Mouse (Mus musculus): ENCODE measurements at regions not wholly inside any gene's neighbourhood (a gene's known extent, or its start where the extent isn't known, plus 50 kb on each side); places are given as distances from the start of the nearest gene placed in this dataset.

GRCm38 (mm10) chr9:25021095-25021691 lies 68.0 kb upstream of the Gm10181 start:
- no peaks in the 10 kb centered on the region for H3K36me3 ChIP-seq (replicated peaks; ENCODE audit: control insufficient read depth, insufficient read depth, low read depth)
- H3K4me2 ChIP-seq (ENCODE audit: low read depth) = no peak overlapping the region
- no peaks in the 10 kb centered on the region for H3K27me3 ChIP-seq (ENCODE audit: control insufficient read depth, insufficient read depth, low read length)
- no peak overlapping the region for H3K9ac ChIP-seq (replicated peaks)
- H3K4me3 ChIP-seq (ENCODE audit: insufficient read depth in 1 of 2, low read depth in 2 of 2, low read length in 2 of 2) = no peak overlapping the region
- peak; percentile 61 for ATAC-seq (ENCODE audit: insufficient read depth)
- 34% methylated on average over 4 of the region's 4 CpGs for WGBS (ENCODE audit: insufficient replicate concordance)
- TF ChIP-seq CTCF (IDR thresholded peaks at IDR 0.05; ENCODE audit: low read depth) = no peak
- TF ChIP-seq EP300 (IDR thresholded peaks at IDR 0.05; ENCODE audit: low read depth) = no peak
- no peak overlapping the region for H3K27ac ChIP-seq
- peak in 2 of 3 experiments; percentile 4 to 7 for DNase-seq (ENCODE audit: low read depth in 3 of 3, low spot score in 3 of 3)
- H3K9me3 ChIP-seq (ENCODE audit: control insufficient read depth, low read length) = no peaks in the 10 kb centered on the region
- H3K4me1 ChIP-seq (replicated peaks; ENCODE audit: control insufficient read depth in 2 of 2, insufficient read depth in 2 of 2, low read length in 1 of 2) = 0 out of 4 replicates have a peak, but pooled peaks cover 0 to 3% of the 10 kb centered on the region in 2 experiments

- Histone ChIP-seq H3K9ac (replicated peaks) (no peak overlapping the region), H3K4me1 (replicated peaks; ENCODE audit: control insufficient read depth in 2 of 2, insufficient read depth in 2 of 2, low read length in 1 of 2) (0 out of 4 replicates have a peak, but pooled peaks cover 0 to 3% of the 10 kb centered on the region in 2 experiments), H3K36me3 (replicated peaks; ENCODE audit: control insufficient read depth, insufficient read depth, low read depth) (no peaks in the 10 kb centered on the region), H3K27me3 (ENCODE audit: control insufficient read depth, insufficient read depth, low read length) (no peaks in the 10 kb centered on the region), H3K4me2 (ENCODE audit: low read depth) (no peak overlapping the region), H3K9me3 (ENCODE audit: control insufficient read depth, low read length) (no peaks in the 10 kb centered on the region), H3K27ac (no peak overlapping the region), H3K4me3 (ENCODE audit: insufficient read depth in 1 of 2, low read depth in 2 of 2, low read length in 2 of 2) (no peak overlapping the region)
- TF ChIP-seq CTCF (IDR thresholded peaks at IDR 0.05; ENCODE audit: low read depth) = no peak
- TF ChIP-seq EP300 (IDR thresholded peaks at IDR 0.05; ENCODE audit: low read depth) = no peak
- WGBS (ENCODE audit: insufficient replicate concordance) = 47% methylated on average over 4 of the region's 4 CpGs
- DNase-seq (ENCODE audit: low read depth in 3 of 3, low spot score in 3 of 3) (no peak), ATAC-seq (ENCODE audit: insufficient read depth) (no peak)
Measured at GRCm38 (mm10) chr9:25022439-25022838, 66.8 kb upstream of the Gm10181 start.

GRCm38 (mm10) chr9:25024486-25024885 lies 64.7 kb upstream of the Gm10181 start:
- DNase-seq (ENCODE audit: low read depth in 3 of 3, low spot score in 3 of 3) = no peak
- 46% methylated on average over 4 of the region's 4 CpGs for WGBS (ENCODE audit: insufficient replicate concordance)
- no peak overlapping the region for H3K4me2 ChIP-seq (ENCODE audit: low read depth)

GRCm38 (mm10) chr9:25027581-25027980 lies 61.6 kb upstream of the Gm10181 start:
- TF ChIP-seq CTCF (IDR thresholded peaks at IDR 0.05; ENCODE audit: low read depth) = peak; percentile 82
- TF ChIP-seq EP300 (IDR thresholded peaks at IDR 0.05; ENCODE audit: low read depth) = no peak
- no peak for ATAC-seq (ENCODE audit: insufficient read depth)
- H3K9ac ChIP-seq (replicated peaks) = no peak overlapping the region
- H3K4me2 ChIP-seq (ENCODE audit: low read depth) = no peak overlapping the region
- WGBS (ENCODE audit: insufficient replicate concordance) = 7% methylated on average over 8 of the region's 8 CpGs
- no peaks in the 10 kb centered on the region for H3K27me3 ChIP-seq (ENCODE audit: control insufficient read depth, insufficient read depth, low read length)
- H3K36me3 ChIP-seq (replicated peaks; ENCODE audit: control insufficient read depth, insufficient read depth, low read depth) = no peaks in the 10 kb centered on the region
- no peaks in the 10 kb centered on the region for H3K4me1 ChIP-seq (replicated peaks; ENCODE audit: control insufficient read depth in 2 of 2, insufficient read depth in 2 of 2, low read length in 1 of 2)
- H3K4me3 ChIP-seq (ENCODE audit: insufficient read depth in 1 of 2, low read depth in 2 of 2, low read length in 2 of 2) = no peak overlapping the region
- no peaks in the 10 kb centered on the region for H3K9me3 ChIP-seq (ENCODE audit: control insufficient read depth, low read length)
- H3K27ac ChIP-seq = no peak overlapping the region
- peak in 1 of 3 experiments; percentile 16 for DNase-seq (ENCODE audit: low read depth in 3 of 3, low spot score in 3 of 3)

More at GRCm38 (mm10) chr9:25024486-25024885, 64.7 kb upstream of the Gm10181 start:
- no peak overlapping the region for H3K27ac ChIP-seq
- TF ChIP-seq EP300 (IDR thresholded peaks at IDR 0.05; ENCODE audit: low read depth) (no peak), CTCF (IDR thresholded peaks at IDR 0.05; ENCODE audit: low read depth) (no peak)
- no peaks in the 10 kb centered on the region for H3K9me3 ChIP-seq (ENCODE audit: control insufficient read depth, low read length)
- no peaks in the 10 kb centered on the region for H3K36me3 ChIP-seq (replicated peaks; ENCODE audit: control insufficient read depth, insufficient read depth, low read depth)
- H3K4me1 ChIP-seq (replicated peaks; ENCODE audit: control insufficient read depth in 2 of 2, insufficient read depth in 2 of 2, low read length in 1 of 2) = 0 out of 4 replicates have a peak, but pooled peaks cover 0 to 3% of the 10 kb centered on the region in 2 experiments
- no peak overlapping the region for H3K9ac ChIP-seq (replicated peaks)
- ATAC-seq (ENCODE audit: insufficient read depth) = no peak
- no peaks in the 10 kb centered on the region for H3K27me3 ChIP-seq (ENCODE audit: control insufficient read depth, insufficient read depth, low read length)
- H3K4me3 ChIP-seq (ENCODE audit: insufficient read depth in 1 of 2, low read depth in 2 of 2, low read length in 2 of 2) = no peak overlapping the region

GRCm38 (mm10) chr9:25028305-25028704 lies 60.9 kb upstream of the Gm10181 start:
- H3K4me2 ChIP-seq (ENCODE audit: low read depth) = no peak overlapping the region
- no peak overlapping the region for H3K9ac ChIP-seq (replicated peaks)
- H3K27ac ChIP-seq = no peak overlapping the region
- TF ChIP-seq CTCF (IDR thresholded peaks at IDR 0.05; ENCODE audit: low read depth) = no peak
- H3K27me3 ChIP-seq (ENCODE audit: control insufficient read depth, insufficient read depth, low read length) = no peaks in the 10 kb centered on the region
- DNase-seq (ENCODE audit: low read depth in 3 of 3, low spot score in 3 of 3) (no peak), ATAC-seq (ENCODE audit: insufficient read depth) (no peak)
- no peaks in the 10 kb centered on the region for H3K9me3 ChIP-seq (ENCODE audit: control insufficient read depth, low read length)
- 46% methylated on average over 6 of the region's 6 CpGs for WGBS (ENCODE audit: insufficient replicate concordance)
- H3K4me1 ChIP-seq (replicated peaks; ENCODE audit: control insufficient read depth in 2 of 2, insufficient read depth in 2 of 2, low read length in 1 of 2) = no peaks in the 10 kb centered on the region
- no peak overlapping the region for H3K4me3 ChIP-seq (ENCODE audit: insufficient read depth in 1 of 2, low read depth in 2 of 2, low read length in 2 of 2)
- H3K36me3 ChIP-seq (replicated peaks; ENCODE audit: control insufficient read depth, insufficient read depth, low read depth) = no peaks in the 10 kb centered on the region

Data from liver, embryonic 14.5 days (tissue).